Mouse (Mus musculus) spleen, adult 2 months (tissue): Measurements from ENCODE around the gene Mtss1l.

Experiments
- CTCF ChIP-seq: fragments of 200-500 bp; IDR thresholded peaks from 2 replicates; pipeline ENCODE4 v1.5.1; 2011; ENCODE audit warnings: mild to moderate bottlenecking, inconsistent platforms; ENCODE audit not compliant: insufficient read depth, insufficient read length, insufficient replicate concordance; ENCODE audit errors: extremely low read depth
- POLR2A ChIP-seq: fragments of 200-500 bp; IDR thresholded peaks from 2 replicates; pipeline ENCODE4 v1.6.1; 2011; ENCODE audit warnings: low read depth, low read length, inconsistent platforms

DNA sequence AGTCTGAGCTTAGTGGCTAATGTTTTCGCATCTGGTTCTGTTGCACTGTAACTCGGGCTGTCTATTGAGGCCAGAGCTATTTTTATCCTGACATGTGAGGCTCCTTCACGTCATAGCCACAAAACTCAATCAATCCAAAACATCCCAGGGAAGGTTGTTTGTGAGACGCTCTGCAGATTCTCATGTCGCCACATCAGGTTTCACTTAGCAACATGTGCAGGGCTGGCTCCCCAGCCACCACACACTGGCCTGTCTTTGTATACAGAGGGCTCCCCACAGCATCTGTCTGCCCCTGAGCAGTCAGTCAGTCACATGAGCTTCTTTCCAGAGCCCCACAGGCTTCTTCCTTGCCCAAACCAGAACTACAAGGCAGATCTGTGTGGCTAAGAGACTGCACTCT lies 44.6 kb upstream of the Mtss1l start:
- TF ChIP-seq CTCF: no peak
- TF ChIP-seq POLR2A: no peak
